ENCODE assay signal across 19 mouse cellular contexts in the genomic region with DNA sequence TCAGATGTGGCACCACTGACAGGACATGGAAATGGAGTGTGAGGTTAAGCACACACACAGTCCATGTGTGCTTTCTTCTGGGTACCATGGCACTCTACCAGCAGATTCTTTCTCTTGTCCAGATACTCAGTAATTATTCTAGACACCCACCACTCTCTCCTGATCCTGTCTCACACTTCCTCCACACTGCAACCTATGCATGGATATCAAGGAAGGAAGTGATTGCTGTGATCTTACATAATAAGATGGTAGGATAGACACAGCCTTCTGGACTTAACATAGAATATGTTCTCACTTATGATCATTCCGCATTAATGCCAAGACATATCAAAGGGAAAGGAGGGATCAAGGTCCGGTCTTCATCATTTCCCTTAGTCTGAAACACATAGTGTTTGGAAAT.
DNase-seq lines count a peak whose midpoint lies in the region; ATAC-seq lines count a peak whose summit lies in the region.
"Had no signal": no experiment of that assay in that cellular context is flagged by ENCODE, and none has a peak within 500 bp of the region (broad histone marks: within the 10 kb centered on the region; RNA-seq: fewer than 3 reads in every experiment).

No protein-coding gene starts in this region.

- WGBS in limb, embryonic 10.5 days = 91% methylated on average over 2 of the region's 2 CpGs
- WGBS in limb, embryonic 13.5 days = 80% methylated on average over 2 of the region's 2 CpGs

- no peak overlapping the region for H3K4me2 ChIP-seq in limb, embryonic 13.5 days (replicated peaks)

- H3K4me3 ChIP-seq in limb, embryonic 10.5 days = no peak overlapping the region
- no peak overlapping the region for H3K4me3 ChIP-seq in limb, embryonic 13.5 days

- no peaks in the 10 kb centered on the region for H3K36me3 ChIP-seq in limb, embryonic 10.5 days
- H3K36me3 ChIP-seq in limb, embryonic 13.5 days = no peaks in the 10 kb centered on the region
- H3K36me3 ChIP-seq: G1E had no signal

- H3K9ac ChIP-seq in limb, embryonic 13.5 days = no peak overlapping the region

- H3K27me3 ChIP-seq in limb, embryonic 10.5 days (ENCODE audit: low read depth, poor library complexity, severe bottlenecking) = 0 out of 2 replicates have a peak, but pooled peaks cover 3% of the 10 kb centered on the region
- H3K27me3 ChIP-seq in limb, embryonic 13.5 days = no peaks in the 10 kb centered on the region
- H3K27me3 ChIP-seq: Patski had no signal

- H3K4me1 ChIP-seq in limb, embryonic 10.5 days = peaks cover 71% of the 10 kb centered on the region
- peaks cover 70% of the 10 kb centered on the region for H3K4me1 ChIP-seq in limb, embryonic 13.5 days

- peak; percentile 50 for DNase-seq in cerebellum, adult 9-10 months
- DNase-seq in cerebellum, postnatal 36 days = no peak
- DNase-seq in frontal cortex, postnatal 25 days (ENCODE audit: low spot score in 2 of 2) = no peak
- no peak for DNase-seq in limb, embryonic 10.5 days (ENCODE audit: low spot score)
- no peak for DNase-seq in spleen, postnatal 14 days (ENCODE audit: low spot score in 2 of 2)
- no peak for DNase-seq in heart, adult 8-10 months (ENCODE audit: low spot score)
- DNase-seq: adrenal gland, adult 2 months; adrenal gland, adult 8-10 months; adrenal gland, postnatal 10 days; adrenal gland, postnatal 14 days; adrenal gland, postnatal 25 days; adrenal gland, postnatal 36 days; B cell, adult 2 months had no signal

- H3K27ac ChIP-seq in limb, embryonic 10.5 days = peak overlapping the region; percentile 59
- peak overlapping the region; percentile 28; the same call in 1 of the 2 replicates for H3K27ac ChIP-seq in limb, embryonic 13.5 days

- no peaks in the 10 kb centered on the region for H3K9me3 ChIP-seq in limb, embryonic 10.5 days (replicated peaks)
- H3K9me3 ChIP-seq in limb, embryonic 13.5 days = no peaks in the 10 kb centered on the region
- H3K9me3 ChIP-seq: G1E had no signal

- ATAC-seq in frontal cortex, adult (ENCODE audit: low TSS enrichment) = peak; percentile 53
- ATAC-seq in limb, embryonic 13.5 days (ENCODE audit: low FRiP score, low read depth) = no peak
- ATAC-seq: activated CD4-positive, CD25-positive, alpha-beta regulatory T cell, adult 4 months; CD4-positive, CD25-positive, alpha-beta regulatory T cell, adult 4 months; Patski had no signal
